ENCODE assay signal across 14 mouse cellular contexts in the genomic region with DNA sequence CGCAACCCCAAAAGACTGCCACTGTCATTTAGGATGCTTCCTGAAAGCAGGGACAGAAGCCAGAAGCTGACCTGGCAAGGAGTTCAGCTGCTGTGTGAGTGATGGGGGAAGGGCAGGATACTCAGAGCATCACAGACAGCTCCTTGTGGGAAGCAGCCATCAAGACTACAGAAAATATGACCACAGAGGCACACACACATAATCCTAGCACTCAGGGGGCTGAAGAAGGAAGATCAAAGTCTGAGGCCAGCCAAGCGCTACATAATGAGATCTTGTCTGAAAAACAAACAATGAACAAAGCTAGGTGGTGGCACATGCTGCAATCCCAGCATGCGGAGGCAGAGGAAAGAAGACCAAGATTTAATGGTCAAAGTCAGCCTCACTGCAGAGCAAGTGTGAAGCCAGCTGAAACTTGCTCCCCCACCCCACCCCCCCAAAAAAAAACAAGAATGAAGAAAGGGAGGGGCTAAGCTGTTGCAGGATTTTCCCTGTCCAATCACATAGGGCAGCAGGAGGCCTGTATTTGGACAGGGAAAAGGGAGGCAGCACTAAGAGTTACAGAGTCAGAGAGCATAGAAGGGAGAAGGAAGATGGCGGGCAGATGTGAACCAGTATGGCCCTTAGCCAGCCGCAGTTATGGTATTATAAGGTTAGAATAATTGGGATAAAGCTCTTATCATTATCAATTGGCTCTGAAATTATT. TPM values are rescaled to one million over a fixed set of nuclear protein-coding genes. Genes with fewer than 3 reads are reported as not detected.
DNase-seq lines count a peak whose midpoint lies in the region; ATAC-seq and TF ChIP-seq lines count a peak whose summit lies in the region.
"Had no signal": no experiment of that assay in that cellular context is flagged by ENCODE, and none has a peak within 500 bp of the region (broad histone marks: within the 10 kb centered on the region; RNA-seq: fewer than 3 reads in every experiment).

No protein-coding gene starts in this region.

- no peaks in the 10 kb centered on the region for H3K27me3 ChIP-seq in forebrain, postnatal 0 days (ENCODE audit: insufficient read depth, low read length)
- H3K27me3 ChIP-seq in forebrain, embryonic 15.5 days = no peaks in the 10 kb centered on the region
- H3K27me3 ChIP-seq in embryonic facial prominence, embryonic 11.5 days (ENCODE audit: control insufficient read depth, insufficient read depth, low read length) = no peaks in the 10 kb centered on the region
- H3K27me3 ChIP-seq: heart, embryonic 13.5 days; hindbrain, embryonic 15.5 days had no signal

- H3K9me3 ChIP-seq in forebrain, postnatal 0 days (ENCODE audit: low read length) = no peaks in the 10 kb centered on the region
- no peaks in the 10 kb centered on the region for H3K9me3 ChIP-seq in forebrain, embryonic 15.5 days
- H3K9me3 ChIP-seq in embryonic facial prominence, embryonic 11.5 days (replicated peaks; ENCODE audit: control insufficient read depth, low read length) = no peaks in the 10 kb centered on the region
- H3K9me3 ChIP-seq: heart, embryonic 13.5 days; hindbrain, embryonic 15.5 days; limb, embryonic 10.5 days had no signal

- ATAC-seq in forebrain, postnatal 0 days = no peak
- no peak for ATAC-seq in forebrain, embryonic 15.5 days (replicated peaks)
- ATAC-seq in embryonic facial prominence, embryonic 11.5 days (replicated peaks; ENCODE audit: insufficient number of reproducible peaks, low FRiP score, low TSS enrichment, low read depth) = no peak

- H3K36me3 ChIP-seq in forebrain, postnatal 0 days (ENCODE audit: insufficient read depth) = no peaks in the 10 kb centered on the region
- H3K36me3 ChIP-seq in forebrain, embryonic 15.5 days = no peaks in the 10 kb centered on the region
- H3K36me3 ChIP-seq in embryonic facial prominence, embryonic 11.5 days (replicated peaks; ENCODE audit: control insufficient read depth, insufficient read depth, low read depth, low read length) = no peaks in the 10 kb centered on the region
- H3K36me3 ChIP-seq: hindbrain, embryonic 15.5 days; limb, embryonic 10.5 days had no signal

- no peak overlapping the region for H3K4me3 ChIP-seq in forebrain, postnatal 0 days (ENCODE audit: low read depth, low read length)
- H3K4me3 ChIP-seq in forebrain, embryonic 15.5 days = no peak overlapping the region
- no peak overlapping the region for H3K4me3 ChIP-seq in embryonic facial prominence, embryonic 11.5 days (ENCODE audit: low read depth, low read length)
- H3K4me3 ChIP-seq: heart, embryonic 13.5 days; hindbrain, embryonic 15.5 days; limb, embryonic 10.5 days had no signal

- no peak overlapping the region for H3K9ac ChIP-seq in forebrain, postnatal 0 days
- H3K9ac ChIP-seq in forebrain, embryonic 15.5 days (replicated peaks) = no peak overlapping the region
- H3K9ac ChIP-seq in embryonic facial prominence, embryonic 11.5 days (replicated peaks; ENCODE audit: low read length) = no peak overlapping the region
- H3K9ac ChIP-seq: heart, embryonic 13.5 days; hindbrain, embryonic 15.5 days had no signal

- peak; percentile 1 for DNase-seq in forebrain, postnatal 0 days
- peak; percentile 14 for DNase-seq in left cerebral cortex, postnatal 4 days
- DNase-seq in left cerebral cortex, postnatal 14 days (ENCODE audit: low spot score in 2 of 2) = no peak
- DNase-seq in embryonic facial prominence, embryonic 11.5 days (ENCODE audit: low spot score) = peak; percentile 4
- DNase-seq in retina, postnatal 1 day = peak; percentile 47
- DNase-seq in adrenal gland, adult 8-10 months = no peak
- no peak for DNase-seq in right cerebral cortex, postnatal 36 days (ENCODE audit: low spot score in 2 of 2)
- DNase-seq: right cerebral cortex, postnatal 14 days; thymus, postnatal 14 days had no signal

- H3K4me1 ChIP-seq in forebrain, postnatal 0 days (ENCODE audit: insufficient read depth) = no peaks in the 10 kb centered on the region
- H3K4me1 ChIP-seq in forebrain, embryonic 15.5 days = no peaks in the 10 kb centered on the region
- no peaks in the 10 kb centered on the region for H3K4me1 ChIP-seq in embryonic facial prominence, embryonic 11.5 days (ENCODE audit: control insufficient read depth, insufficient read depth, low read length)
- H3K4me1 ChIP-seq: heart, embryonic 13.5 days; hindbrain, embryonic 15.5 days had no signal

- H3K27ac ChIP-seq in forebrain, postnatal 0 days (ENCODE audit: low read depth, low read length) = no peak overlapping the region
- H3K27ac ChIP-seq in forebrain, embryonic 15.5 days (replicated peaks) = no peak overlapping the region
- no peak overlapping the region for H3K27ac ChIP-seq in embryonic facial prominence, embryonic 11.5 days (replicated peaks; ENCODE audit: low read depth, low read length)
- H3K27ac ChIP-seq: heart, embryonic 13.5 days; hindbrain, embryonic 15.5 days; limb, embryonic 10.5 days had no signal

- intact Hi-C loops in left cerebral cortex, postnatal 4 days (cut with DNase I) = no loop called here
- intact Hi-C loops in left cerebral cortex, postnatal 14 days (cut with DNase I) = no loop called here

- no peak for TF ChIP-seq CTCF in forebrain, postnatal 0 days (IDR thresholded peaks at IDR 0.05; ENCODE audit: low read depth)

- 67% methylated on average over 5 of the region's 5 CpGs for WGBS in forebrain, postnatal 0 days
- WGBS in forebrain, embryonic 15.5 days = 68% methylated on average over 5 of the region's 5 CpGs
- WGBS in embryonic facial prominence, embryonic 11.5 days = 65% methylated on average over 5 of the region's 5 CpGs

- H3K4me2 ChIP-seq in forebrain, postnatal 0 days (ENCODE audit: low read depth) = no peak overlapping the region
- H3K4me2 ChIP-seq in forebrain, embryonic 15.5 days (replicated peaks) = no peak overlapping the region
- no peak overlapping the region for H3K4me2 ChIP-seq in embryonic facial prominence, embryonic 11.5 days (ENCODE audit: low read depth, low read length)
- H3K4me2 ChIP-seq: heart, embryonic 13.5 days; hindbrain, embryonic 15.5 days had no signal

RNA-seq across cellular contexts. Expression of a gene that starts 40.4 kb away (rescaled TPM):
- total RNA-seq in forebrain, postnatal 0 days (2014; rRNA removed) = 185 and 199 TPM in 2 replicates
- 151 and 169 TPM in 2 replicates for polyA plus RNA-seq in forebrain, postnatal 0 days (2015; fragmentation: Nextera tagmentation; extraction: Ambion mirVana)
- 175 and 190 TPM in 2 replicates for polyA plus RNA-seq in forebrain, embryonic 15.5 days (2015; fragmentation: Nextera tagmentation; extraction: Ambion mirVana)
- total RNA-seq in left cerebral cortex, postnatal 4 days (2021) = 100 to 1,000 TPM; 144 to 149 TPM
- total RNA-seq in left cerebral cortex, postnatal 14 days (2021) = 100 to 1,000 TPM; 142 to 149 TPM
- polyA plus RNA-seq in embryonic facial prominence, embryonic 11.5 days (2014; fragmentation: Nextera tagmentation; extraction: Ambion mirVana) = 176 and 187 TPM in 2 replicates
- 100 to 1,000 TPM in 2 of 4 experiments, 10 to 100 TPM in 2; 94.1 to 113 (median 105) TPM for total RNA-seq in adrenal gland, adult 8-10 months (2022)

RNA-seq across cellular contexts. Expression of a gene that starts 40.6 kb away (rescaled TPM):
- 57.1 and 62.1 TPM in 2 replicates for total RNA-seq in forebrain, postnatal 0 days (2014; rRNA removed)
- 61.8 and 72.9 TPM in 2 replicates for polyA plus RNA-seq in forebrain, postnatal 0 days (2015; fragmentation: Nextera tagmentation; extraction: Ambion mirVana)
- polyA plus RNA-seq in forebrain, embryonic 15.5 days (2015; fragmentation: Nextera tagmentation; extraction: Ambion mirVana) = 82.8 and 87.4 TPM in 2 replicates
- 10 to 100 TPM; 45.3 to 45.9 TPM for total RNA-seq in left cerebral cortex, postnatal 4 days (2021)
- 10 to 100 TPM; 33.2 TPM for total RNA-seq in left cerebral cortex, postnatal 14 days (2021)
- 158 and 166 TPM in 2 replicates for polyA plus RNA-seq in embryonic facial prominence, embryonic 11.5 days (2014; fragmentation: Nextera tagmentation; extraction: Ambion mirVana)
- total RNA-seq in adrenal gland, adult 8-10 months (2022) = 10 to 100 TPM; 11.2 to 16.0 (median 14.5) TPM

RNA-seq across cellular contexts. Expression of a gene that starts 46.1 kb away (rescaled TPM):
- total RNA-seq in forebrain, postnatal 0 days (2014; rRNA removed) = 0.15 and 0.67 TPM in 2 replicates
- 0.21 and 0.29 TPM in 2 replicates for polyA plus RNA-seq in forebrain, postnatal 0 days (2015; fragmentation: Nextera tagmentation; extraction: Ambion mirVana)
- polyA plus RNA-seq in forebrain, embryonic 15.5 days (2015; fragmentation: Nextera tagmentation; extraction: Ambion mirVana) = 0.23 and 0.51 TPM in 2 replicates
- under 1 TPM; 0.12 to 0.20 TPM for total RNA-seq in left cerebral cortex, postnatal 4 days (2021)
- 1 to 10 TPM; 1.9 to 3.5 TPM for total RNA-seq in left cerebral cortex, postnatal 14 days (2021)
- 2.9 and 3.9 TPM in 2 replicates for polyA plus RNA-seq in embryonic facial prominence, embryonic 11.5 days (2014; fragmentation: Nextera tagmentation; extraction: Ambion mirVana)
- total RNA-seq in adrenal gland, adult 8-10 months (2022) = 1 to 10 TPM in 1 of 4 experiments, under 1 TPM in 3; 0.16 to 1.8 (median 0.60) TPM
- polyA plus RNA-seq: C2C12 had no signal

Comparison
In these comparisons a context has a peak if more than half of its experiments do, and no peak if none do; other contexts are left out.
1. DNase-seq: peak in forebrain, postnatal 0 days (single experiment), left cerebral cortex, postnatal 4 days (single experiment), embryonic facial prominence, embryonic 11.5 days (single experiment) and retina, postnatal 1 day (single experiment); none in left cerebral cortex, postnatal 14 days (0 of 2), adrenal gland, adult 8-10 months (single experiment) and right cerebral cortex, postnatal 36 days (0 of 2).